Mouse (Mus musculus): Measurements from ENCODE around the gene Adarb2. TPM values are rescaled to one million over a fixed set of nuclear protein-coding genes. Genes with fewer than 3 reads are reported as not detected.

Gene Adarb2
- total and polyA plus RNA-seq, 2 experiments = 0.09 TPM; not detected in 1

- 80% methylated on average over 5 of the region's 5 CpGs for WGBS
- TF ChIP-seq POLR2A (IDR thresholded peaks at IDR 0.05; ENCODE audit: extremely low read depth, insufficient read depth, low read length) (no peak), CTCF (IDR thresholded peaks at IDR 0.05; ENCODE audit: low read depth, low read length) (no peak)
- no peak overlapping the region for H3K4me3 ChIP-seq (ENCODE audit: insufficient read depth, low read depth, low read length)
- H3K4me1 ChIP-seq (ENCODE audit: control insufficient read depth, insufficient read depth, low read length) = no peaks in the 10 kb centered on the region
- no peak overlapping the region for H3K9ac ChIP-seq (ENCODE audit: low read depth, low read length)
- no peaks in the 10 kb centered on the region for H3K79me2 ChIP-seq (ENCODE audit: control insufficient read depth, insufficient read depth, low read length)
- no peaks in the 10 kb centered on the region for H3K36me3 ChIP-seq (ENCODE audit: control insufficient read depth, insufficient read depth, low read length)
- no peaks in the 10 kb centered on the region for H3K27me3 ChIP-seq (ENCODE audit: control insufficient read depth, insufficient read depth, low read length)
- no peak overlapping the region for H3K27ac ChIP-seq (replicated peaks; ENCODE audit: insufficient read depth, low read depth, low read length)
- DNase-seq (ENCODE audit: extremely low read depth, low read depth, low spot score) = no peak
These were observed 316.5 kb downstream of the Adarb2 start for GRCm38 (mm10) chr13:8519204-8519603.

- H3K4me1 ChIP-seq (ENCODE audit: control insufficient read depth, insufficient read depth, low read length) = no peaks in the 10 kb centered on the region
- peak; percentile 46 for DNase-seq (ENCODE audit: extremely low read depth, low read depth, low spot score)
These were observed 323.3 kb downstream of the Adarb2 start for GRCm38 (mm10) chr13:8525748-8526631.

GRCm38 (mm10) chr13:8534265-8535113, 331.8 kb downstream of the Adarb2 start:
- peak; percentile 21 for DNase-seq (ENCODE audit: extremely low read depth, low read depth, low spot score)

More at GRCm38 (mm10) chr13:8525748-8526631, 323.3 kb downstream of the Adarb2 start:
- Histone ChIP-seq H3K4me3 (ENCODE audit: insufficient read depth, low read depth, low read length) (no peak overlapping the region), H3K79me2 (ENCODE audit: control insufficient read depth, insufficient read depth, low read length) (no peaks in the 10 kb centered on the region), H3K27ac (replicated peaks; ENCODE audit: insufficient read depth, low read depth, low read length) (no peak overlapping the region), H3K36me3 (ENCODE audit: control insufficient read depth, insufficient read depth, low read length) (no peaks in the 10 kb centered on the region), H3K9ac (ENCODE audit: low read depth, low read length) (no peak overlapping the region), H3K27me3 (ENCODE audit: control insufficient read depth, insufficient read depth, low read length) (no peaks in the 10 kb centered on the region)
- 80% methylated on average over 9 of the region's 9 CpGs for WGBS
- TF ChIP-seq POLR2A (IDR thresholded peaks at IDR 0.05; ENCODE audit: extremely low read depth, insufficient read depth, low read length) = no peak
- TF ChIP-seq CTCF (IDR thresholded peaks at IDR 0.05; ENCODE audit: low read depth, low read length) = no peak

GRCm38 (mm10) chr13:8538481-8538880, 335.8 kb downstream of the Adarb2 start:
- H3K36me3 ChIP-seq (ENCODE audit: control insufficient read depth, insufficient read depth, low read length) = no peaks in the 10 kb centered on the region
- no peaks in the 10 kb centered on the region for H3K4me1 ChIP-seq (ENCODE audit: control insufficient read depth, insufficient read depth, low read length)
- H3K9ac ChIP-seq (ENCODE audit: low read depth, low read length) = no peak overlapping the region
- DNase-seq (ENCODE audit: extremely low read depth, low read depth, low spot score) = no peak
- no peaks in the 10 kb centered on the region for H3K27me3 ChIP-seq (ENCODE audit: control insufficient read depth, insufficient read depth, low read length)
- no peak for TF ChIP-seq CTCF (IDR thresholded peaks at IDR 0.05; ENCODE audit: low read depth, low read length)
- no peak for TF ChIP-seq POLR2A (IDR thresholded peaks at IDR 0.05; ENCODE audit: extremely low read depth, insufficient read depth, low read length)
- H3K79me2 ChIP-seq (ENCODE audit: control insufficient read depth, insufficient read depth, low read length) = no peaks in the 10 kb centered on the region
- no peak overlapping the region for H3K4me3 ChIP-seq (ENCODE audit: insufficient read depth, low read depth, low read length)
- H3K27ac ChIP-seq (replicated peaks; ENCODE audit: insufficient read depth, low read depth, low read length) = no peak overlapping the region
- WGBS = 93% methylated on average over 2 of the region's 2 CpGs

More at GRCm38 (mm10) chr13:8534265-8535113, 331.8 kb downstream of the Adarb2 start:
- Histone ChIP-seq H3K27me3 (ENCODE audit: control insufficient read depth, insufficient read depth, low read length) (no peaks in the 10 kb centered on the region), H3K79me2 (ENCODE audit: control insufficient read depth, insufficient read depth, low read length) (no peaks in the 10 kb centered on the region), H3K4me1 (ENCODE audit: control insufficient read depth, insufficient read depth, low read length) (no peaks in the 10 kb centered on the region), H3K4me3 (ENCODE audit: insufficient read depth, low read depth, low read length) (no peak overlapping the region), H3K36me3 (ENCODE audit: control insufficient read depth, insufficient read depth, low read length) (no peaks in the 10 kb centered on the region), H3K27ac (replicated peaks; ENCODE audit: insufficient read depth, low read depth, low read length) (no peak overlapping the region), H3K9ac (ENCODE audit: low read depth, low read length) (no peak overlapping the region)
- TF ChIP-seq POLR2A (IDR thresholded peaks at IDR 0.05; ENCODE audit: extremely low read depth, insufficient read depth, low read length) = no peak
- no peak for TF ChIP-seq CTCF (IDR thresholded peaks at IDR 0.05; ENCODE audit: low read depth, low read length)
- WGBS = 58% methylated on average over 9 of the region's 9 CpGs

GRCm38 (mm10) chr13:8538896-8539295, 336.2 kb downstream of the Adarb2 start:
- Histone ChIP-seq H3K27ac (replicated peaks; ENCODE audit: insufficient read depth, low read depth, low read length) (no peak overlapping the region), H3K4me1 (ENCODE audit: control insufficient read depth, insufficient read depth, low read length) (no peaks in the 10 kb centered on the region), H3K9ac (ENCODE audit: low read depth, low read length) (no peak overlapping the region), H3K4me3 (ENCODE audit: insufficient read depth, low read depth, low read length) (no peak overlapping the region), H3K36me3 (ENCODE audit: control insufficient read depth, insufficient read depth, low read length) (no peaks in the 10 kb centered on the region), H3K27me3 (ENCODE audit: control insufficient read depth, insufficient read depth, low read length) (no peaks in the 10 kb centered on the region), H3K79me2 (ENCODE audit: control insufficient read depth, insufficient read depth, low read length) (no peaks in the 10 kb centered on the region)
- peak; percentile 73 for DNase-seq (ENCODE audit: extremely low read depth, low read depth, low spot score)
- TF ChIP-seq POLR2A (IDR thresholded peaks at IDR 0.05; ENCODE audit: extremely low read depth, insufficient read depth, low read length) = no peak
- TF ChIP-seq CTCF (IDR thresholded peaks at IDR 0.05; ENCODE audit: low read depth, low read length) = no peak
- WGBS = 89% methylated on average over 10 of the region's 10 CpGs
